Mouse (Mus musculus) c-Kit-positive CD71-positive TER-119-negative erythroid progenitor cells, embryonic 14.5 days (primary cell): ENCODE results near the gene Notch3.
A peak's percentile ranks its signal among the peaks of the same experiment; 100 is the strongest.

ENCODE experiments used
- DNase-seq: peaks from one replicate; pipeline ENCODE4 v3.0.0-alpha.2; 2013; ENCODE audit warnings: low read depth

The Notch3 gene

DNA sequence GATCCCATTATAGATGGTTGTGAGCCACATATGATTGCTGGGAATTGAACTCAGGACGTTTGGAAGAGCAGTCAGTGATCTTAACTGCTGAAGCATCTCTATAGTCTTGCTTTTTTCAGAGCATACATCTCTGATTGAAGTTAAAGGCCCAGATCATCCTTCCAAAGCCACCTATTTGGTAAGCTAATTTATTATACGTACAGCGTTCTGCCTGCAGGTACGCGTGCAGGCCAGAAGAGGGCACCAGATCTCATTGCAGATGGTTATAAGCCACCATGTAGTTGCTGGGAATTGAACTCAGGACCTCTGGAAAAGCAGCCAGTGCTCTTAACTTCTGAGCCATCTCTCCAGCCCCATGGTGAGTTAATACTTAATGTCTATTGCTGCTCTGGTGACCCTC, 73.8 kb downstream of the Notch3 start:
- DNase-seq = no peak

DNA sequence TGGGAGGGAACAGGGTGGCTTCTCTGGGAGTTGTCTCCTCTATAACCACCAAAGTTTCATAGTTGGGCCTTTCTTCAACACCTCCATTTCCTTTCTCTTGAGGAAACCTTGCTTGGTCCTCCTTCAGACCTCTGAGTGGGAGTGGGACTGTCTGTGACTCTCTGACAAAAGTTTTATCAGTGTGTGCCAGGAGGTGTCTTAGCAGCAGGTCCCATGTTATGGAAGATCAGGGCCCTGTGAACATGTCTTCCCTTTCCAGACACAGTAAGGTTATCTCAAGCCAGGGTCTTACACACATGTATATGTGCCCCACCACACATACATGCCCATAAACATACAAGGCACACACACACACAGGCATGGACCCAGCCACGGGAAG, 74.4 kb downstream of the Notch3 start:
- DNase-seq = no peak

DNA sequence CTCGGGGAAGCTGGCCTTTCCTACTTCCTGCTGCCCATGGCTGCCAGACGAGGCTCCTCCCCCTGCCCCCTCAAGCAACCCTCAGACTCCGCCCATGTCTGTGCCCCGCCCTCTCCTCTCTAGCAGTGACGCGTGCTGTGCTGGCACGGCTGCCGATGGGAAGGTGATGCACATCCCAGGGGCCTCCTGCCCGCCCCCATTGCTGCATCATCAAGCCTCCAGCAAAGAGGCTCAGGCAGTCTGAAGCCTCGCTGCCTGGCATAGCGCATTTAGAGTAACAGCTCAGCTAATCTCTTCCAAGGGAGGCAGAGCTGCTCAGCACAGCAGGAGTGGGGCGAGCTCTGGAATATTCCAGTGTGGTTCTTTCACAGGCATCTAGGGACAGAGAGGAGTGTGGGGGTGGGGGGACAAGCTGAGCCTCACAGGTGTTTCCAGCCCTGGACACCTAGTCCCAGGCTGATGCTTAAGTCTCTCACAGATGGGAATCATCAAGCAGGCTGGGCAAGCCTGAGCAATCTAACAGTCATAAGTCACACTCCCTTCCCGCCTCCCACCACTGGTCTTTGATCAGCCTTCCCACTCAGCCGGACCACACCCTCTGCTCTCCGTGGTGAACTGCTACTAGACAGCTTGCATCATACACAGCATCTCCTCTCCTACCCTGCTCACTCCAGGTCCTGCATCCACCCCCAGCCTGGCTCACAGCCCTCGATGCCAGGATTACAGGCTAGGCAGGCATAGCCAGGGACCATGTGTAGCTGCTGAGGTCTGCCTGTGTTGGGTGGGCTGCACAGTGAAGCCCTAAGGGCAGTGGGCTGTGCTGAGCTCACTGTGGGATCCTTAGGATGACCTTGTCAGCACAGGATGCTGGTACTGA, 75.0 kb downstream of the Notch3 start:
- peak; percentile 88 for DNase-seq

DNA sequence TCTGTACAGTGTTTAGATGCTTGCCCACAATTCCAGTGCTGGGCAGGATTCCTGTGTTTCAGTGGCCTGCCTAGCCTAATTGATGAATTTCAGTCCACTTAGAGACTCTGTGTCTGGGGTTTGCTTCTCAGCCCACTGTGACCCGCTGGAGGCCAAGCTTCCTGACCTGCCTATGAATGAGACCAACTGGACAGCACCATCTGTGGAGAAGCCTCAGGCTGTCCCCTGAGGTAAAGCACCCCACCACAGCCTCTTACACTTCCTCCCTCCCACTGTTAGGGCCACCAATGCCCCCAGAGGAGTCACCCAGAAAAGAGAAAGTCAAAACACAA, 75.7 kb downstream of the Notch3 start:
- DNase-seq = no peak

DNA sequence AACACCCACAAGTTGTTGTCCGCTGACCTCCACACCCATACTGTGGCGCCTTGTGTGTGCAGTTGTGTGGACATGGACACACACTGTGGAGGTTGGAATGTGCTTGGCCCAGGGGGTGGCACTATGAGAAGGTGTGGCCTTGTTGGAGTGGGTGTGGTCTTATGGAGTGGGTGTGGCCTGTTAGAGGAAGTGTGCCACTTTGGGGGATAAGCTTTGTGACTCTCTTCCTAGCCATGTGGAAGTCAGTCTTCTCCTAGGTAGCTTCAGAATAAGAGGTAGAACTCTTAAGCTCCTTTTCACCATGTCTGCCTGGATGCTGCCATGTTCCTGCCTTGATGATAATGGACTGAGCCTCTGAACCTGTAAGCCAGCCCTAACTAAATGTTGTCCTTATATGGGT, 79.6 kb downstream of the Notch3 start:
- no peak for DNase-seq

DNA sequence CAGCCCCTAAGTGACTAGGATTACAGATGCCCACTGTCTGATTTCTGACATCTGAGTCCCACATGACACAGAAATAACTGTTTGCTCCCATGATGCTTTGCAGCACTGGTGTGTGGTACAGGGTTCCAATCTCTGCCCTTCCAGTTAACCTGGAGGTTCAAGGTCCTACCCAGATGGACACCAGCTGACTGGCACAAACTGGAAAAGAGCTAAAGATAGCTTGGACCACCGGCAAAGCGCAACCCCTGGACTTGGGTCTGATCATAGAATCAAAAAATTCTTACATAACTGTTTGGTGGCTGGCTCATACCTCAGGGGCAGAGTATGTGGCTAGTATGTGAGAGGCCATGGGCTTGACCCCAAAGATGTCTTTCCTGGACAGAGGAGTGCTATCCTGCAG, 83.3 kb downstream of the Notch3 start:
- no peak for DNase-seq

DNA sequence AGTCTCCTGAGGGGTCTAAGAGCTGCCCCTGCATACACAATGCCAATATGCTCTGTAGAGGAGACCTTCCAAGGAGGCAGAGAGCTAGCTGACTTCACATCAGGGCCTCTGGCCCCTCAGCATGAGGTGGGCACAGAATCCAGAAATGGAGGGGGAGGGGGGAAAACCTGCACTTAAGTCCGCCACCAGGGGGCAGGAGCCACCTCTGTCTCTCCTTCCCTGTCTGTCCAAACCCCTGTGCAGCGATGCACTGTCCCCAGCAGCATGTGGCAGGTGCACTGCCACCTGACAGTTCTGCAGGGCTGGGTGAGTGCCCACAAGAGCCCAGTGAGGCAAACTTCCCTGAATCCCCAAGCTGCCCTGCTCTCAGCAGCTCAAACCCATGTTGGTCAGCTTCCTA, 91.5 kb downstream of the Notch3 start:
- DNase-seq = no peak

DNA sequence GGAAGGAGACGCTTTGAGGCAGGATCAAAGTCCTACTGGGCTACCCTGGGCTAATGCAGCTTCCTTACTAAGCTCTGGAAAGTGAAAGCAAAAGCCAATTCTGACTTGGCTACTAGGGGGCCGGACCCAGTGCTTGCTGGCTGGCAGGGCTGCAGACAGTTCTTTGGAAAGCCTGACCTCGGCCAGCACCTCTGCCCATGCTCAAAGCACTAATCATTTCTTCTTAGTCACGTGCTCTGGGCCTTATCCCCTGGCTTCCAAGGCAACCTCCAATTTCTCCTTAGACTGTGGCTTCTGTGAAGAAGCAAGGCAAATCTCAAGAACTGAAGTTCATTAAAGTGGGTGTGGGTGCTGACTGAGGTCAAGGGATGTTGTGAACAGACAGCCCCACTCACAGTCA, 92.0 kb downstream of the Notch3 start:
- DNase-seq = no peak

DNA sequence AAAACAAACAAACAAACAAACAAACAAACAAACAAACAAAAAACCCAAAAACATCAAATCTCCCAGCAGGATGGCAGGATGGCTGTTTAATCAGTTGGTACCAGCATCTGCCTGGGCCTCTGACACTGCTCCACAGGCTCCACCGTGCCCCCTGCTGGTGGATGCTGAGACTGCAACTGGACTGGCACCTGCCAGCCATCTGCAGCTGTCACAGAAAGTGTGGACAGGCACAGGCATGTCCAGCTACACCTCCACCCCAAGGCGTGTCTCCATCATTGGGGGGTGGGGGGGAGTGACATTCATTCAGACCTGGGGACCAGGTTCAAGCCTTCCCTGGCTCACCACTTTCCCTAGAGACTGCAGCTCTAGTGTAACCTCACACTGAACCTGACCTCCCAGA, 93.3 kb downstream of the Notch3 start:
- DNase-seq = peak; percentile 61
